Mouse (Mus musculus) stomach, embryonic 14.5 days (tissue): Measurements from ENCODE around the gene 3110082I17Rik. TPM values are rescaled to one million over a fixed set of nuclear protein-coding genes. Genes with fewer than 3 reads are reported as not detected.

Experiments used
- ATAC-seq: fragments of 200-750 bp; cut with Nextera tagmentation; 2 replicates; pipeline ENCODE4 v1.8.0; 2017; ENCODE audit warnings: low read depth, moderate TSS enrichment; ENCODE audit not compliant: insufficient number of reproducible peaks, insufficient read depth, low FRiP score
- H3K27ac ChIP-seq: fragments of 300-500 bp; sonication (generic); 2 replicates; pipeline ENCODE4 v1.5.1; 2014; ENCODE audit warnings: mild to moderate bottlenecking, low read length, moderate library complexity, mixed read lengths
- H3K27me3 ChIP-seq: fragments of 300-500 bp; sonication (generic); 2 replicates; pipeline ENCODE4 v1.6.1; 2014; ENCODE audit warnings: low read length, control low read depth, mixed read lengths; ENCODE audit not compliant: control insufficient read depth, insufficient read depth
- H3K36me3 ChIP-seq: fragments of 300-500 bp; sonication (generic); 2 replicates; pipeline ENCODE4 v1.6.1; 2014; ENCODE audit warnings: mild to moderate bottlenecking, control low read depth, low read length, moderate library complexity, mixed read lengths; ENCODE audit not compliant: control insufficient read depth, insufficient read depth
- H3K4me1 ChIP-seq: fragments of 300-500 bp; sonication (generic); 2 replicates; pipeline ENCODE4 v1.6.1; 2014; ENCODE audit warnings: low read length, control low read depth, mixed read lengths; ENCODE audit not compliant: control insufficient read depth, insufficient read depth
- H3K4me2 ChIP-seq: fragments of 300-500 bp; sonication (generic); replicated peaks from 2 replicates; pipeline ENCODE4 v1.6.1; 2014; ENCODE audit warnings: low read depth, low read length, control low read depth
- H3K4me3 ChIP-seq: fragments of 300-500 bp; sonication (generic); 2 replicates; pipeline ENCODE4 v1.5.1; 2014; ENCODE audit warnings: low read depth, low read length, control low read depth
- H3K9ac ChIP-seq: fragments of 300-500 bp; sonication (generic); replicated peaks from 2 replicates; pipeline ENCODE4 v1.6.1; 2014; ENCODE audit warnings: low read depth, mild to moderate bottlenecking, control low read depth, low read length, moderate library complexity, mixed read lengths
- H3K9me3 ChIP-seq: fragments of 300-500 bp; sonication (generic); 2 replicates; pipeline ENCODE4 v1.6.1; 2016; ENCODE audit warnings: low read depth, low read length, control low read depth; ENCODE audit not compliant: control insufficient read depth
- WGBS: fragments of 180-500 bp; shearing (Covaris S2); extraction: QIAGEN DNeasy Blood & Tissue Kit; methylation state at CpG from one replicate; pipeline ENCODE4 v1.1.7; 2014; 5-methylcytosine and 5-hydroxymethylcytosine counted together
- polyA plus RNA-seq: library from polyadenylated mRNA; unstranded; fragments of >200 nt; fragmentation: Nextera tagmentation; extraction: Ambion mirVana; gene quantifications from 2 replicates; pipeline ENCODE4 v1.2.1, GENCODE M21; 2014

Gene 3110082I17Rik
- polyA plus RNA-seq = 37.6 and 37.7 TPM in 2 replicates

DNA sequence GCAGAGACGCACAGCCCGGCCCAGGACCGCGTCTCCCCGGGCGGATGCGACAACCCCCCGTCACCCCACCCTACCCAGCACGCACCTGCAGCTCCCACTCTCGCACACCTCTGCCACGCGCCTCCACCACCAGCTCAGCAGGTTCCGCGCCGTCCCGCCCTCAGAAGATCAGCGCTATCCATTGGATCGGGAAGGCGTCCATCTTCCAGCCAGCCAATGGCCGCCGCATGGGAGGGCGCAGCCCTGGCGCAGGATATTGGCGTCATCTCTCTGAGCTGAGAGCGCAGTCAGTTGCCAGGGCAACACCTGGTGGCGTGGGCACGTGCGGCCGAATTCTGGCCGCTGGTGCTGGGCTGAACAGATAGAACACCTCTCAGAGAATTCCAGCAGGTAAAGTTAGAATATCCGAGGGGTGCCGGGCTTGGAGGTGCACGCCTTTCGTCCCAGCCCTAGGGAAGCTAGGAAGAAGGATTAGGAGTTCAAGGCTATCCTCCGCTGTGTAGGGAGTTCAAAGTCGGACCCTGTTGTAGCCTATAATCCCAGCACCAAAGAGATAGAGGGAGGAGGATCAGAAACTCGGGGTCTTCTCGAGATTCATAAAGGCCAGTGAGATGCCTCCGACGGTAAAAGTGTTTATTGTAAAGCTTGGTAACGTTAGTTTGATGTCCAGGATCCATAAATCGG, at the start of gene 3110082I17Rik:
3110082I17Rik (minus strand) TSS at position 144 of the 684 bp plus-strand sequence.
- peak; percentile 98 for ATAC-seq
- 0 out of 2 replicates have a peak, but pooled peaks cover 2% of the 10 kb centered on the region for H3K36me3 ChIP-seq
- peaks cover 3% of the 10 kb centered on the region; the same call in 1 of the 2 replicates for H3K4me1 ChIP-seq
- 4% methylated on average over 42 of the region's 42 CpGs for WGBS
- no peaks in the 10 kb centered on the region for H3K27me3 ChIP-seq
- peak within 1 kb of the TSS; percentile 40; the same call in 1 of the 2 replicates for H3K9ac ChIP-seq
- no peaks in the 10 kb centered on the region for H3K9me3 ChIP-seq
- peak within 1 kb of the TSS; percentile 66 for H3K4me3 ChIP-seq
- no peak within 1 kb of the TSS for H3K27ac ChIP-seq
- peak within 1 kb of the TSS; percentile 84 for H3K4me2 ChIP-seq

DNA sequence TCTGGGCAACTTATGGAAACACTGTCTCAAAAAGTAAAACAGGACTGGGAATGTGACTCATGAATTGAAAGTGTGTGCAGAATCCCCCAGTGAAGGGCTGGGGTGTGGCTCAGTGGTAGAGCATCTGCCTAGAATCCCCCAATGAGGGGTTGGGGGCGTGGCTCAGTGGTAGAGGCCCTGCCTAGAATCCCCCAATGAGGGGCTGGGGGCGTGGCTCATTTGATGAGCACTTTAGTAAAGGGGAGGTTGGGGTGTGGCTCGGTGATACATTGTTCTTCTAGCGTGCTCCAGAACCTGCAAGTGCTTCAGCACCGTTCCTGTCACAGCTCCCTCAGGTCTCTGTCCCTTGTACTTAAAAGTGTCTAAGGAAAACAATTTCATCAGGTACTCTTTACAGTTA, 45.9 kb upstream of the 3110082I17Rik start:
- 13% methylated on average over 5 of the region's 5 CpGs for WGBS
- H3K4me3 ChIP-seq = no peak overlapping the region

DNA sequence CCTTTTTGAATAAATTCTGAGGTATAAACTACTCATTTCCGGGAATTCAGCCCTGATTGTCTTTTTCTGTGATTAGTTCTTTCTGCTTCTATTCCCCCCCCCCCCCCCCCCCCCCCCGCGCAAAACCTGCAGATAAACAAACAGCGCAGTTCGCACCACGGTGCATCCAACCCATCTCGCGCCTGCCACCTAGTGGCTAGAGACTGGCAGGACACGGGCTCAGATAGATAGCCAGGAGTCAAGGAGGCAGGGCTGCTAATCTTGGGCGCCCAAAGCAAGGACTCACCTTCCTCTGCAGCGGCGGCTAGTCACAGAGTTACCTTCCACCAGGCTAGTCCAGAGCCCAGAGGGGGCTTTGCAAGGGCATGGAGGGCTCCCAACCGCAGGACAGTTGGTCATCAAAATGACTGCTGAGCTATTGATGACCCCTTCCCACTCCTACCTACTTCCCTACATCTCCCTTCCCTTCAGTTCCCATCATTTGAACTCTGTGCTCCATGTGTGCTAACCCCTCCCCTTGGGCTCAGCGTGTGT, 44.8 kb upstream of the 3110082I17Rik start:
- WGBS = 6% methylated on average over 14 of the region's 14 CpGs
- ATAC-seq = 0 out of 2 replicates have a peak, but pooled peaks have one; percentile 23

More for the DNA sequence above, 45.9 kb upstream of the 3110082I17Rik start:
- Histone ChIP-seq H3K27ac (no peak overlapping the region), H3K9me3 (no peaks in the 10 kb centered on the region), H3K36me3 (no peaks in the 10 kb centered on the region), H3K27me3 (0 out of 2 replicates have a peak, but pooled peaks cover 3% of the 10 kb centered on the region), H3K9ac (no peak overlapping the region), H3K4me1 (no peaks in the 10 kb centered on the region), H3K4me2 (no peak overlapping the region)
- ATAC-seq = no peak

DNA sequence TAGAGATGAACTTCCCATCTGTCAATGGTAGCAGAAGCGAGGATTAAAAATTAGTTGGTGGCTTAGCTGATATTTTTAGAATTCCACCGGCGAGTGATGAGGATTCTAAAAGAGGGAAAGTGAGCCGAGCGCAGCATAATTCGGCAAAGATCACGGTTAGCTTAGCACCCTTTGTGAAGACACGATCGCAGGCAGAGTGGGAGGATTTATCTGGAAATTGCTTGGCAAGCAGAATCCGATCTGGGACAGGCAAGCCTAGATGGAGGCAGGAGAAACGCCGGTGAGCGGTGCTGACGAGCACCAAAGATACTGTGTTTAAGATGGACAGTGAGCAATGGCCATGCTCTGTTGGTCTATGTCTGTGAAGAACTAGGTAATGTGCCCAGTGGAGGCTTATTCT, 42.0 kb upstream of the 3110082I17Rik start:
- 74% methylated on average over 14 of the region's 14 CpGs for WGBS
- Histone ChIP-seq H3K9ac (no peak overlapping the region), H3K36me3 (no peaks in the 10 kb centered on the region), H3K27ac (no peak overlapping the region), H3K27me3 (no peaks in the 10 kb centered on the region), H3K9me3 (no peaks in the 10 kb centered on the region), H3K4me3 (no peak overlapping the region), H3K4me2 (no peak overlapping the region), H3K4me1 (no peaks in the 10 kb centered on the region)
- ATAC-seq = no peak

More for the DNA sequence above, 44.8 kb upstream of the 3110082I17Rik start:
- no peak overlapping the region for H3K27ac ChIP-seq
- no peak overlapping the region for H3K4me2 ChIP-seq
- H3K4me1 ChIP-seq = no peaks in the 10 kb centered on the region
- no peaks in the 10 kb centered on the region for H3K9me3 ChIP-seq
- no peak overlapping the region for H3K4me3 ChIP-seq
- H3K27me3 ChIP-seq = 0 out of 2 replicates have a peak, but pooled peaks cover 3% of the 10 kb centered on the region
- no peak overlapping the region for H3K9ac ChIP-seq
- no peaks in the 10 kb centered on the region for H3K36me3 ChIP-seq

GRCm38 (mm10) chr5:139498791-139499190, 38.5 kb upstream of the 3110082I17Rik start:
- no peaks in the 10 kb centered on the region for H3K36me3 ChIP-seq
- no peaks in the 10 kb centered on the region for H3K9me3 ChIP-seq
- WGBS = 47% methylated on average over 5 of the region's 5 CpGs
- no peaks in the 10 kb centered on the region for H3K27me3 ChIP-seq
- ATAC-seq = no peak
- H3K4me1 ChIP-seq = no peaks in the 10 kb centered on the region
- no peak overlapping the region for H3K4me2 ChIP-seq
- no peak overlapping the region for H3K4me3 ChIP-seq
- no peak overlapping the region for H3K9ac ChIP-seq
- no peak overlapping the region for H3K27ac ChIP-seq

DNA sequence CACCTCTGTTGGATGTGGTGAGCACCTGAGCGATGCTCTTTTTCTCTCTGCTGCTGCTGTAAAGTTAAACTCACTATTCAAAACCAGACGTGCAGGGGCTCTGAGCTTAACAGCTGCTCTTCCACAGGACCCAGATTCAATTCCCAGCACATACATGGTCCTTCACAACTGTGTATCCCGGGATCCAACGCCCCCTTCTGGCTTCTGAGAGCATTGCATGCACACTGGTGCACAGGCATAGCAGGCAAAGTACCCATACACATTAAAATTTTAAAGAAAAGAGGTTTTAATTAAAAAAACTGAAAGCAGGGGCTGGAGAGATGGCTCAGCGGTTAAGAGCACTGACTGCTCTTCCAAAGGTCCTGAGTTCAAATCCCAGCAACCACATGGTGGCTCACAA, 36.6 kb upstream of the 3110082I17Rik start:
- no peaks in the 10 kb centered on the region for H3K27me3 ChIP-seq
- no peak overlapping the region for H3K9ac ChIP-seq
- no peak overlapping the region for H3K4me2 ChIP-seq
- H3K36me3 ChIP-seq = no peaks in the 10 kb centered on the region
- WGBS = 58% methylated on average over 5 of the region's 5 CpGs
- no peaks in the 10 kb centered on the region for H3K4me1 ChIP-seq
- H3K4me3 ChIP-seq = no peak overlapping the region
- ATAC-seq = no peak
- no peak overlapping the region for H3K27ac ChIP-seq
- no peaks in the 10 kb centered on the region for H3K9me3 ChIP-seq

GRCm38 (mm10) chr5:139495019-139495669, 34.8 kb upstream of the 3110082I17Rik start:
- Histone ChIP-seq H3K4me3 (no peak overlapping the region), H3K27me3 (no peaks in the 10 kb centered on the region), H3K9ac (no peak overlapping the region), H3K9me3 (no peaks in the 10 kb centered on the region), H3K4me1 (no peaks in the 10 kb centered on the region), H3K27ac (no peak overlapping the region), H3K4me2 (no peak overlapping the region), H3K36me3 (no peaks in the 10 kb centered on the region)
- ATAC-seq = no peak
- 37% methylated on average over 22 of the region's 22 CpGs for WGBS

GRCm38 (mm10) chr5:139493690-139494089, 33.4 kb upstream of the 3110082I17Rik start:
- no peaks in the 10 kb centered on the region for H3K9me3 ChIP-seq
- no peak overlapping the region for H3K4me3 ChIP-seq
- no peaks in the 10 kb centered on the region for H3K4me1 ChIP-seq
- H3K9ac ChIP-seq = no peak overlapping the region
- no peaks in the 10 kb centered on the region for H3K27me3 ChIP-seq
- no peak overlapping the region for H3K27ac ChIP-seq
- no peak for ATAC-seq
- no peak overlapping the region for H3K4me2 ChIP-seq
- WGBS = 43% methylated on average over 5 of the region's 5 CpGs
- H3K36me3 ChIP-seq = no peaks in the 10 kb centered on the region
